Mouse (Mus musculus) midbrain, postnatal 0 days (tissue): Measurements from ENCODE around the gene Nop2. TPM values are rescaled to one million over a fixed set of nuclear protein-coding genes. Genes with fewer than 3 reads are reported as not detected.

Experiments used
- ATAC-seq: fragments of 200-750 bp; cut with Nextera tagmentation; 2 replicates; pipeline ENCODE4 v1.8.0; 2017; ENCODE audit warnings: moderate number of reproducible peaks, mild to moderate bottlenecking, moderate TSS enrichment, moderate library complexity; ENCODE audit not compliant: low FRiP score
- DNase-seq: peaks from one replicate; pipeline ENCODE4 v3.0.0-alpha.2; 2015; ENCODE audit warnings: low spot score
- H3K27ac ChIP-seq: fragments of 300-500 bp; sonication (generic); 2 replicates; pipeline ENCODE4 v1.5.1; 2014; ENCODE audit warnings: low read depth, mild to moderate bottlenecking, low read length, mixed read lengths
- H3K27me3 ChIP-seq: fragments of 300-500 bp; sonication (generic); 2 replicates; pipeline ENCODE4 v1.6.1; 2014; ENCODE audit warnings: low read length, control low read depth, mixed read lengths; ENCODE audit not compliant: insufficient read depth
- H3K36me3 ChIP-seq: fragments of 300-500 bp; sonication (generic); 2 replicates; pipeline ENCODE4 v1.6.1; 2014; ENCODE audit warnings: low read length, control low read depth, mixed read lengths; ENCODE audit not compliant: insufficient read depth
- H3K4me1 ChIP-seq: fragments of 300-500 bp; sonication (generic); 2 replicates; pipeline ENCODE4 v1.6.1; 2014; ENCODE audit warnings: mild to moderate bottlenecking, control low read depth, antibody characterized with exemption, low read length, mixed read lengths; ENCODE audit not compliant: insufficient read depth
- H3K4me2 ChIP-seq: fragments of 300-500 bp; sonication (generic); 2 replicates; pipeline ENCODE4 v1.6.1; 2014; ENCODE audit warnings: low read depth, mild to moderate bottlenecking, low read length, mixed read lengths; ENCODE audit not compliant: poor library complexity, severe bottlenecking
- H3K4me3 ChIP-seq: fragments of 300-500 bp; sonication (generic); 2 replicates; pipeline ENCODE4 v1.5.1; 2014; ENCODE audit warnings: low read depth, mild to moderate bottlenecking, low read length, moderate library complexity
- H3K9ac ChIP-seq: fragments of 300-500 bp; sonication (generic); replicated peaks from 2 replicates; pipeline ENCODE4 v1.6.1; 2014; ENCODE audit warnings: mild to moderate bottlenecking, low read length, moderate library complexity, mixed read lengths; ENCODE audit not compliant: poor library complexity, severe bottlenecking
- H3K9me3 ChIP-seq: fragments of 300-500 bp; sonication (generic); 2 replicates; pipeline ENCODE4 v1.6.1; 2016; ENCODE audit warnings: low read length, control low read depth
- CTCF ChIP-seq: IDR thresholded peaks from 2 replicates; pipeline ENCODE4 v1.5.1; 2016; ENCODE audit warnings: antibody characterized with exemption, mild to moderate bottlenecking
- WGBS: fragments of 180-500 bp; shearing (Covaris S2); extraction: QIAGEN DNeasy Blood & Tissue Kit; methylation state at CpG from one replicate; pipeline ENCODE4 v1.1.7; 2014; 5-methylcytosine and 5-hydroxymethylcytosine counted together
- polyA plus RNA-seq: library from polyadenylated mRNA; unstranded; fragments of >200 nt; fragmentation: Nextera tagmentation; extraction: Ambion mirVana; gene quantifications from 2 replicates; pipeline ENCODE4 v1.2.1, GENCODE M21; 2015
- total RNA-seq: library from RNA; depleted of rRNA; stranded (reverse); fragments of >200 nt; gene quantifications from 2 replicates; pipeline ENCODE4 v1.2.3, GENCODE M21; 2014

Gene Nop2
- total and polyA plus RNA-seq, 2 experiments from 2014 or later: 34.5 to 41.4 TPM

GRCm38 (mm10) chr6:125166051-125166751 lies 34.5 kb downstream of the Nop2 start, which contains the start of gene Gapdh:
TSS of gene Gapdh (minus strand) at chr6:125166467.
- peak within 1 kb of the TSS; percentile 59 for H3K4me3 ChIP-seq
- no peaks in the 10 kb centered on the region for H3K9me3 ChIP-seq
- H3K9ac ChIP-seq: peak within 1 kb of the TSS; percentile 81
- peaks cover 28% of the 10 kb centered on the region for H3K36me3 ChIP-seq
- no peak for TF ChIP-seq CTCF
- no peaks in the 10 kb centered on the region for H3K27me3 ChIP-seq
- under 1% methylated on average over 12 of the region's 18 CpGs for WGBS
- ATAC-seq (no peak), DNase-seq (peak; percentile 70)
- peaks cover 11% of the 10 kb centered on the region; the same call in 1 of the 2 replicates for H3K4me1 ChIP-seq
- peak within 1 kb of the TSS; percentile 89 for H3K27ac ChIP-seq
- peak within 1 kb of the TSS; percentile 79 for H3K4me2 ChIP-seq

DNA sequence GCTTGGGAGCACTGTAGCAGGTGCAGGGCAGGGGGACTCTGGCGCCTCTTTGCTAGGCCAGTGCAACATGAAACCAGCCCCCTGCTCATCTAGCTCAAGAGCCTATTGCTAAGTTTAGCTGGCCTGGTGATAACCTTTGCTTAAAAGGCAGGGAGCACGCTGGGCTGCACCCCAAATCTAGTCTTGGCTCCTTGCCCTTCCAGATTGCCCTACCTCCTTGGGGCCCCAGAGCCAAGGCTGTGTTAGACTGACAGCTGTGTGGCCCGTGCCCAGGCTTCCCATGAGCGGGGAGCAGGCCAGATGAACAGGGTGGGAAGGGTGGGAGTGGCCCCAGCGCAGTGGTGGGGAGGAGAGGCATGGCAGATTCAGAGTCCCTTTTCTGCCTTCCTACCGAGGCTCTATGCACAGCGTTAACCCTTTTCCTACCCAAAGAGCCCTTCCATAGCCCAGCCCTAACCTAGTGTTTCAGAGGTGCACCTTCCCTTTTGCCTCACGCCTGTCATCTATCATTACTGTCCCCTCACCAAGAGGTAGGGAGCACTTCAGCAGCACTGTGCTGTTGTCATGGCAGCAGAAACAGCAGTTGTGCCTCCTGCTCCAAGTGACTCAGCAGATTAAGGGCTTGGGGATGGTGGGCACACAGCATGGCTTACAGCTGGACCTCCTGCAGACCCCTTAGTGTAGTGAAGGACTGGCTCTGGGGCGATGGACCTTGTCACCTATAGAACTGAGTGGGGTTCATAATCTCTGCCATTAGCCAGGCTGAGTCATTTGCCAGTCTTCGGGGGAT lies 35.3 kb downstream of the Nop2 start:
- H3K9ac ChIP-seq: 0 out of 2 replicates have a peak overlapping the region, but pooled peaks have one; percentile 9
- no peaks in the 10 kb centered on the region for H3K27me3 ChIP-seq
- peak overlapping the region; percentile 79 for H3K4me2 ChIP-seq
- no peak for ATAC-seq
- H3K4me1 ChIP-seq: peaks cover 11% of the 10 kb centered on the region; the same call in 1 of the 2 replicates
- no peak for TF ChIP-seq CTCF
- peaks cover 37% of the 10 kb centered on the region for H3K36me3 ChIP-seq
- no peaks in the 10 kb centered on the region for H3K9me3 ChIP-seq
- 0 out of 2 replicates have a peak overlapping the region, but pooled peaks have one; percentile 59 for H3K4me3 ChIP-seq
- 10% methylated on average over 10 of the region's 10 CpGs for WGBS
- H3K27ac ChIP-seq: 0 out of 2 replicates have a peak overlapping the region, but pooled peaks have one; percentile 89
- DNase-seq: peak; percentile 55

DNA sequence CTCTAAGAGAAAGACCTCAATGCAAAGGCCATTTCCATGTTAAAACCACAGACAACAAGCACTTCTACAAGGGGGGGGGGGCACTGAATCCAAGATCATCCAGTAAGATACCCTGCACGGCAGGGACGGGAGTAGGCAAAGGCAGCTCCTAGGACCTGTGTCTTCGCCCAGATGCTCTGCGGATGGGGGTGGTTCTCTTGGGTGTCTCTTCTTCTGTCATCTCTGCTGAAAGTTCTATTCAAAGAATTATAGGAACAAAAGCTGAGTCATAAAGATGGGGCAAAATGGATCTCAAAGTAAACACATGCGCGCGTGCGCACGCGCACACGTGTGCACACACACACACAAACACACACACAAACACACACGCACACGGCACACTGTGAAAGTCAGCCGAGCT lies 36.4 kb downstream of the Nop2 start:
- 92% methylated on average over 14 of the region's 14 CpGs for WGBS
- DNase-seq (no peak), ATAC-seq (no peak)
- no peak overlapping the region for H3K4me3 ChIP-seq
- H3K9me3 ChIP-seq: no peaks in the 10 kb centered on the region
- H3K36me3 ChIP-seq: peaks cover 45% of the 10 kb centered on the region
- no peak overlapping the region for H3K27ac ChIP-seq
- no peak overlapping the region for H3K9ac ChIP-seq
- H3K4me1 ChIP-seq: peaks cover 11% of the 10 kb centered on the region; the same call in 1 of the 2 replicates
- no peaks in the 10 kb centered on the region for H3K27me3 ChIP-seq
- no peak for TF ChIP-seq CTCF
- H3K4me2 ChIP-seq: no peak overlapping the region

- 82% methylated on average over 6 of the region's 6 CpGs for WGBS
- Histone ChIP-seq H3K27me3 (no peaks in the 10 kb centered on the region), H3K9ac (no peak overlapping the region), H3K27ac (no peak overlapping the region), H3K4me1 (peaks cover 6% of the 10 kb centered on the region; the same call in 1 of the 2 replicates), H3K36me3 (peaks cover 59% of the 10 kb centered on the region), H3K9me3 (no peaks in the 10 kb centered on the region), H3K4me3 (no peak overlapping the region), H3K4me2 (no peak overlapping the region)
- DNase-seq: no peak
- no peak for ATAC-seq
- no peak for TF ChIP-seq CTCF
Measured at GRCm38 (mm10) chr6:125170194-125170593, 38.5 kb downstream of the Nop2 start.

DNA sequence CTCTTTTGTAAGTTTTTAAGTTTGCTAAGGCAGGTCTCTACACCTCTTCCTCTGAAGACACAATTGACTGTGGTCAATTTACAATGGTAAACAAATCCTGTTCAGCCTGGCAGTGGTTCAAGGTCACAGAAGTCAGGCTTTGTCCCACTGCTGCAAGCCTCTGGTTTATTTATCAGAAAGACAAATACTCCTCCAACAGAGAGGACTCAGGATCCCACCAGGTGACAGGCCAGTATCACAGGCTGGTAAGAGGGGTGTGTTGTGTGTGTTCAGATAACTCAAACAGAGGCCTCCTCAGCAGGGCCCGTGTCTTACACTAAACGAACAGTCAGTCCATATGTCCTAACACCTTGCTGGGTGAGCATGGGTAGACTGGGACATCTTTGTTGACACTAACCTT lies 40.8 kb downstream of the Nop2 start:
- WGBS: 91% methylated on average over 2 of the region's 2 CpGs

DNA sequence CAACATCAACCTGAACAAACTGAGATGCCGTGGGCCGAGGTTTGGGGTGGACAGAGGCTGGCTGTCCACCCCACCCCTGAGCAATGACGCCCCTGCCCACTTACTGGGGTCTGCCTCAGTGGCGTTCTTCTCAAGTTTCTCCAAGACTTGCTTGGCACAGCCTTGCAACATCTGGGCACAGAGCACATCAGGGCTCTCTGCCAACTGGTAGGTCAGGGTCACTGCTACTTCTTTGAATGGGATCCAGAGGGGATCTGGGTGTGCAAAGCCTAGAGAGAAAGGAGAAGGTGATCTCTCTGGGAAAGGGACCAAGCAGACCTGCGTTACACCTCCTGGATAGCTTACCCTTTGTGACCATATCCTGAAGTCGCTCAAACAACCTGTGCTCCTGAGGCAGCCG lies 41.5 kb downstream of the Nop2 start:
- peaks cover 83% of the 10 kb centered on the region for H3K36me3 ChIP-seq
- ATAC-seq: no peak
- H3K9ac ChIP-seq: no peak overlapping the region
- H3K27ac ChIP-seq: no peak overlapping the region
- H3K4me2 ChIP-seq: no peak overlapping the region
- H3K4me3 ChIP-seq: no peak overlapping the region
- no peaks in the 10 kb centered on the region for H3K4me1 ChIP-seq
- no peaks in the 10 kb centered on the region for H3K27me3 ChIP-seq
- H3K9me3 ChIP-seq: no peaks in the 10 kb centered on the region
- 94% methylated on average over 7 of the region's 7 CpGs for WGBS
- TF ChIP-seq CTCF: no peak
- no peak for DNase-seq

More for the DNA sequence above, 40.8 kb downstream of the Nop2 start:
- no peak overlapping the region for H3K9ac ChIP-seq
- no peak for ATAC-seq
- no peak overlapping the region for H3K4me2 ChIP-seq
- peaks cover 79% of the 10 kb centered on the region for H3K36me3 ChIP-seq
- no peaks in the 10 kb centered on the region for H3K4me1 ChIP-seq
- no peak overlapping the region for H3K4me3 ChIP-seq
- H3K27ac ChIP-seq: no peak overlapping the region
- no peaks in the 10 kb centered on the region for H3K9me3 ChIP-seq
- H3K27me3 ChIP-seq: no peaks in the 10 kb centered on the region
- no peak for DNase-seq
- TF ChIP-seq CTCF: no peak
